Mouse (Mus musculus) myocyte (in vitro differentiated cells): ENCODE data around the gene Atp2b2. TPM values are rescaled to one million over a fixed set of nuclear protein-coding genes. Genes with fewer than 3 reads are reported as not detected.

Experiments used
- H3K27me3 ChIP-seq: one replicate; pipeline ENCODE4 v1.6.1; 2011; ENCODE audit not compliant: control insufficient read depth, insufficient read depth, insufficient read length
- H3K36me3 ChIP-seq: one replicate; pipeline ENCODE4 v1.6.1; 2011; ENCODE audit not compliant: control insufficient read depth, insufficient read depth
- H3K4me2 ChIP-seq: one replicate; pipeline ENCODE4 v1.6.1; 2011; ENCODE audit warnings: low read depth, control low read depth
- H3K4me3 ChIP-seq: one replicate; pipeline ENCODE4 v1.5.1; 2011; ENCODE audit warnings: mild to moderate bottlenecking, control low read depth, moderate library complexity
- H3K79me2 ChIP-seq: one replicate; pipeline ENCODE4 v1.6.1; 2011; ENCODE audit not compliant: control insufficient read depth, insufficient read depth
- H3ac ChIP-seq: one replicate; pipeline ENCODE4 v1.6.1; 2011; ENCODE audit not compliant: control insufficient read depth, insufficient read length
- CEBPB ChIP-seq: IDR thresholded peaks from 2 replicates; pipeline ENCODE4 v1.6.1; 2011; ENCODE audit warnings: mild to moderate bottlenecking, moderate library complexity; ENCODE audit not compliant: poor library complexity, insufficient read depth, severe bottlenecking
- E2F4 ChIP-seq: IDR thresholded peaks from one replicate; pipeline ENCODE4 v1.6.1; 2011; ENCODE audit warnings: mild to moderate bottlenecking, control low read depth, moderate library complexity; ENCODE audit not compliant: insufficient read depth
- MAX ChIP-seq: IDR thresholded peaks from one replicate; pipeline ENCODE4 v1.6.1; 2011; ENCODE audit warnings: low read depth, mild to moderate bottlenecking, control low read depth
- MYOD1 ChIP-seq, 3 experiments: IDR thresholded peaks; one replicate each; pipeline ENCODE4 v1.6.1; 2011; ENCODE audit warnings: control low read depth in 2 of 3, low read depth in 2 of 3, mild to moderate bottlenecking in 2 of 3, moderate library complexity in 1 of 3; ENCODE audit not compliant: insufficient read length in 2 of 3, control insufficient read depth in 1 of 3
- MYOG ChIP-seq, 3 experiments: IDR thresholded peaks; one replicate each; pipeline ENCODE4 v1.6.1; 2011; ENCODE audit warnings: control low read depth in 2 of 3, low read depth in 2 of 3, mild to moderate bottlenecking in 2 of 3; ENCODE audit not compliant: insufficient read length in 2 of 3, control insufficient read depth in 1 of 3, insufficient read depth in 1 of 3
- POLR2A ChIP-seq: IDR thresholded peaks from one replicate; pipeline ENCODE4 v1.6.1; 2011; ENCODE audit warnings: low read depth, mild to moderate bottlenecking, control low read depth, moderate library complexity; ENCODE audit not compliant: insufficient read length
- POLR2AphosphoS2 ChIP-seq: IDR thresholded peaks from one replicate; pipeline ENCODE4 v1.6.1; 2011; ENCODE audit warnings: low read depth, control low read depth; ENCODE audit not compliant: insufficient read length
- REST ChIP-seq: IDR thresholded peaks from one replicate; pipeline ENCODE4 v1.6.1; 2011; ENCODE audit warnings: mild to moderate bottlenecking, control low read depth, moderate library complexity; ENCODE audit not compliant: insufficient read depth, insufficient read length
- SRF ChIP-seq: IDR thresholded peaks from one replicate; pipeline ENCODE4 v1.6.1; 2011; ENCODE audit warnings: low read depth; ENCODE audit not compliant: control insufficient read depth, insufficient read length
- TCF12 ChIP-seq: IDR thresholded peaks from one replicate; pipeline ENCODE4 v1.6.1; 2011; ENCODE audit warnings: mild to moderate bottlenecking, control low read depth; ENCODE audit not compliant: poor library complexity, insufficient read depth, severe bottlenecking
- TCF3 ChIP-seq: IDR thresholded peaks from one replicate; pipeline ENCODE4 v1.6.1; 2011; ENCODE audit warnings: low read depth, control low read depth; ENCODE audit not compliant: insufficient read length
- USF1 ChIP-seq: IDR thresholded peaks from one replicate; pipeline ENCODE4 v1.6.1; 2011; ENCODE audit warnings: low read depth, mild to moderate bottlenecking, control low read depth, moderate library complexity
- polyA plus RNA-seq: library from polyadenylated mRNA; unstranded; fragments of >200 nt; fragmentation: generic; extraction: Trizol; gene quantifications from one replicate; pipeline ENCODE4 v1.2.1, GENCODE M21; 2012; ENCODE audit warnings: missing spikeins

Atp2b2 gene
- polyA plus RNA-seq, 1 experiment, result not detected

DNA sequence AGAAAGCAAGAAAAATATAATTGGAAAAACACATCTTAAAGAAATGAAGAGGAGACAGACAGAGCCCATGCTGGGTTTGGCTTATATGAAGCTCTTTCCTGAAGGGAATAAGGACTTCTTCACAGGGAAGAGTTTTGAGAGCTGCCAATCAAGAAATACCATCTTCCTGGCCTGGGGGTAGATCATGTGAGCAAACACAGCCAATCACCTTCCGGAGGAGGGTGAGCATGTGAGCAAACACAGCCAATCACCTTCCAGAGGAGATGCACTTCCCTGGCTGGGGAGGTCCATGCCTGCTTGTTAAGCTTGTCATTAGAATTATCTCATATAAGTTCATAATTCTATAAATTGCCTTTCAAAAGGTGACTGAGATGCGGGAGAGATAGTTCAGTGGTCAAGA is 211.9 kb downstream of the Atp2b2 start:
- no peak overlapping the region for H3K4me2 ChIP-seq
- TF ChIP-seq USF1, result no peak
- no peak for TF ChIP-seq REST
- TF ChIP-seq E2F4, result no peak
- no peak for TF ChIP-seq SRF
- TF ChIP-seq TCF12, result no peak
- TF ChIP-seq POLR2AphosphoS2, result no peak
- no peak for TF ChIP-seq TCF3
- TF ChIP-seq MYOG (IDR thresholded peaks at IDR 0.05; ENCODE audit: control insufficient read depth in 1 of 3, insufficient read depth in 1 of 3, insufficient read length in 2 of 3, low read depth in 2 of 3), result no peak
- no peak for TF ChIP-seq CEBPB
- TF ChIP-seq MYOD1 (IDR thresholded peaks at IDR 0.05; ENCODE audit: control insufficient read depth in 1 of 3, insufficient read length in 2 of 3, low read depth in 2 of 3), result no peak
- no peak for TF ChIP-seq POLR2A
- TF ChIP-seq MAX, result no peak
- no peaks in the 10 kb centered on the region for H3K79me2 ChIP-seq
- H3K4me3 ChIP-seq, result no peak overlapping the region
- peaks cover 16% of the 10 kb centered on the region for H3K27me3 ChIP-seq
- H3K36me3 ChIP-seq, result no peaks in the 10 kb centered on the region
- H3ac ChIP-seq, result no peak overlapping the region

DNA sequence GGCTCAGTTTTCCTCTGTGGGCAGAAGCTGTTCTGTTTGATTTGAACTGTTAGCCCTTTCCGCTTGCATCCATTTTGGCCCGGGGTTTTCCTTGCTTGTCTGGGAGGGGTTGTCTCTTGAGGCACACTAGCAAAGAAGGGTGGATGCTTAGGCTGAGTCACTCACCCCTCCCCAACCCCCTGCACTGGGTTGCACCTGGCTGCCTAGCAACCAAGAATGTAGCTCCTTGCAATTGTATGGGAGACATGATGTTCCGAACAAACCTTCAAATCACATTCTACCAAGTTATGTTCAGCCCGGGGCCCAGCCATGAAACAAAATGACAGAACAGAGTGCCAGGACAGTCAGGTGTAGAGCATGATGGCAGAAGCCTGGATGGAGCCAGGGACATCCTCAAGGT is 215.1 kb downstream of the Atp2b2 start:
- H3K79me2 ChIP-seq, result no peaks in the 10 kb centered on the region
- H3K4me3 ChIP-seq, result no peak overlapping the region
- no peak overlapping the region for H3ac ChIP-seq
- H3K36me3 ChIP-seq, result no peaks in the 10 kb centered on the region
- H3K4me2 ChIP-seq, result no peak overlapping the region
- peaks cover 21% of the 10 kb centered on the region for H3K27me3 ChIP-seq
- no peak for TF ChIP-seq TCF3
- no peak for TF ChIP-seq REST
- no peak for TF ChIP-seq MYOG (IDR thresholded peaks at IDR 0.05; ENCODE audit: control insufficient read depth in 1 of 3, insufficient read depth in 1 of 3, insufficient read length in 2 of 3, low read depth in 2 of 3)
- no peak for TF ChIP-seq TCF12
- TF ChIP-seq USF1, result no peak
- no peak for TF ChIP-seq MYOD1 (IDR thresholded peaks at IDR 0.05; ENCODE audit: control insufficient read depth in 1 of 3, insufficient read length in 2 of 3, low read depth in 2 of 3)
- no peak for TF ChIP-seq POLR2A
- no peak for TF ChIP-seq POLR2AphosphoS2
- no peak for TF ChIP-seq MAX
- TF ChIP-seq E2F4, result no peak
- TF ChIP-seq SRF, result no peak
- TF ChIP-seq CEBPB, result no peak

- H3K36me3 ChIP-seq, result no peaks in the 10 kb centered on the region
- TF ChIP-seq REST (no peak), TCF12 (no peak), POLR2A (no peak), MAX (no peak), SRF (no peak), E2F4 (no peak), MYOG (IDR thresholded peaks at IDR 0.05; ENCODE audit: control insufficient read depth in 1 of 3, insufficient read depth in 1 of 3, insufficient read length in 2 of 3, low read depth in 2 of 3) (no peak), CEBPB (no peak), TCF3 (no peak), MYOD1 (IDR thresholded peaks at IDR 0.05; ENCODE audit: control insufficient read depth in 1 of 3, insufficient read length in 2 of 3, low read depth in 2 of 3) (no peak), POLR2AphosphoS2 (no peak), USF1 (no peak)
- peaks cover 14% of the 10 kb centered on the region for H3K27me3 ChIP-seq
- H3ac ChIP-seq, result no peak overlapping the region
- no peak overlapping the region for H3K4me3 ChIP-seq
- no peak overlapping the region for H3K4me2 ChIP-seq
- no peaks in the 10 kb centered on the region for H3K79me2 ChIP-seq
These were observed 220.0 kb downstream of the Atp2b2 start for GRCm38 (mm10) chr6:113822417-113822816.

DNA sequence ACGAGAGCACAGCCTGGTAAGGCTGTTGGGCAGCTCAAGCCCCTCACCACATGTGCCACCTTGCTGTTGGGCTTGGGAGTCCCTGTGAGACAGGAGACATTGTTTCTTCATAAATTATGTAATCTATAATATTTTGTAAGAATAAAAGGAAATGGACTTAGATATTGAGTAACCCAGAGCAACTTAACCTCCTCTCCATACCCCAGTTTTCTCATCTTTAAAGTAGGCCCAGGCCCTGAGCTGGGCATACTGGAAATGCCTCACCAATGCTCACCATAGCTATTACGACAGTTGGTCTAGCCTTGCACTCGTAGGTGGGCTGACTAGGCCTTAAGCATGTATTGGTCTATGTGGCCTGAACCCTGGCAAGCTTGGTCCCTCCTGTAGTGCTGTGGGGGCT is 225.7 kb downstream of the Atp2b2 start:
- Histone ChIP-seq H3K4me3 (no peak overlapping the region), H3K79me2 (no peaks in the 10 kb centered on the region), H3K36me3 (no peaks in the 10 kb centered on the region), H3ac (no peak overlapping the region), H3K4me2 (no peak overlapping the region), H3K27me3 (no peaks in the 10 kb centered on the region)
- TF ChIP-seq CEBPB (no peak), TCF3 (no peak)

GRCm38 (mm10) chr6:113811462-113811861 is 231.0 kb downstream of the Atp2b2 start:
- Histone ChIP-seq H3K4me3 (no peak overlapping the region), H3K4me2 (no peak overlapping the region), H3K79me2 (no peaks in the 10 kb centered on the region), H3K36me3 (no peaks in the 10 kb centered on the region), H3ac (no peak overlapping the region), H3K27me3 (no peaks in the 10 kb centered on the region)
- TF ChIP-seq CEBPB, result no peak
- no peak for TF ChIP-seq MYOD1 (IDR thresholded peaks at IDR 0.05; ENCODE audit: control insufficient read depth in 1 of 3, insufficient read length in 2 of 3, low read depth in 2 of 3)
- TF ChIP-seq TCF3, result no peak
- no peak for TF ChIP-seq USF1
- TF ChIP-seq POLR2A, result no peak
- TF ChIP-seq POLR2AphosphoS2, result no peak
- TF ChIP-seq REST, result no peak
- TF ChIP-seq E2F4, result no peak
- TF ChIP-seq MAX, result no peak
